Mouse (Mus musculus) E14TG2a.4 (cell line): ENCODE results near the gene Rpp14.

Experiments
- CTCF ChIP-seq: conservative IDR thresholded peaks from 2 replicates; pipeline ENCODE4 v1.5.1; 2014; ENCODE audit warnings: low read length
- NANOG ChIP-seq: IDR thresholded peaks from 2 replicates; pipeline ENCODE4 v1.6.1; 2014; ENCODE audit warnings: borderline replicate concordance, low read length, mixed read lengths

- no peak for TF ChIP-seq CTCF
- TF ChIP-seq NANOG: no peak
These were observed 39.3 kb downstream of the Rpp14 start for GRCm38 (mm10) chr14:8119454-8119853.
